Mouse (Mus musculus) testis, adult 2 months (tissue): ENCODE results near the gene 1700020A23Rik.

Experiments used
- CTCF ChIP-seq: fragments of 200-500 bp; IDR thresholded peaks from 2 replicates; pipeline ENCODE4 v1.5.1; 2012; ENCODE audit warnings: low read depth, mild to moderate bottlenecking, inconsistent platforms, low read length, moderate library complexity; ENCODE audit not compliant: control insufficient read depth, insufficient read depth, insufficient replicate concordance
- POLR2A ChIP-seq: fragments of 200-500 bp; IDR thresholded peaks from 2 replicates; pipeline ENCODE4 v1.6.1; 2012; ENCODE audit warnings: low read depth, mild to moderate bottlenecking, inconsistent platforms, low read length, moderate library complexity; ENCODE audit not compliant: control insufficient read depth

- TF ChIP-seq POLR2A (no peak), CTCF (no peak)
Measured at GRCm38 (mm10) chr2:130386212-130386611, 18.8 kb upstream of the 1700020A23Rik start.
